Mouse (Mus musculus): ENCODE measurements around the gene Trpm7. TPM values are rescaled to one million over a fixed set of nuclear protein-coding genes. Genes with fewer than 3 reads are reported as not detected.

The Trpm7 gene
- polyA plus RNA-seq, 2 experiments, result 13.8 to 15.1 TPM

DNA sequence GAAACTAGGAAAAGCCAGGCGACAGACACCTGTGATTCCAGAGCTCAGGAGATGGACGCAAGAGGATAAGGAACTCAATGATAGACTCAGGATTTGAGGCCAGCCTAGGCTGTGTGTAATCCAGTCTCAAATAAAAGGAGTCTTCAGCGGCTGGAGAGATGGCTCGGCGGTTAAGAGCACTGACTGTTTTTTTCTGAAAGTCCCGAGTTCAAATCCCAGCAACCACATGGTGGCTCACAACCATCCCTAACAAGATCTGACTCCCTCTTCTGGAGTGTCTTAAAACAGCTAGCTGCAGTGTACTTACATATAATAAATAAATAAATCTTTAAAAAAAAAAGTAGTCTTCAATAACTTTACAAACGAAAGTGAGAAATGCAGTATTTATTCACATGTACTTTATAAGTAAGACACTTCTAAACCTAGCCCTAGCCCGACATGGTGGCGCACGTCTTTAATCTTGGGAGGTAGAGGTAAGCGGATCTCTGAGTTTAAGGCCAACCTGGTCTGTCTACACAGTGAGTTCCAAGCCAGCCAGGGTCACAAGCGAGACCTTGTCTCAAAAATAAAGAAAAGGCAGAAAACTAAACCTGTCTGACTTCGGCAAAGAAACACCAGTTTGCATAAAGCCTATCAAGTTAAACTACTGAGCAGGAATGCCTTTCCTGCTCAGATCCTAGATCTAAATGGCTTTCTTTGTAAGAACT, 1.1 kb downstream of the Trpm7 start:
- Histone ChIP-seq H3K27ac (peak overlapping the region; percentile 94), H3K36me3 (replicated peaks; ENCODE audit: control insufficient read depth, insufficient read depth, low read depth) (no peaks in the 10 kb centered on the region), H3K4me2 (ENCODE audit: low read depth) (peak overlapping the region; percentile 79), H3K4me1 (replicated peaks; ENCODE audit: control insufficient read depth in 2 of 2, insufficient read depth in 2 of 2, low read length in 1 of 2) (peaks cover 3 to 9% of the 10 kb centered on the region in 2 experiments), H3K27me3 (ENCODE audit: control insufficient read depth, insufficient read depth, low read length) (no peaks in the 10 kb centered on the region), H3K9ac (replicated peaks) (peak overlapping the region; percentile 71), H3K4me3 (ENCODE audit: insufficient read depth in 1 of 2, low read depth in 2 of 2, low read length in 2 of 2) (peak overlapping the region; percentile 81 to 95), H3K9me3 (ENCODE audit: control insufficient read depth, low read length) (no peaks in the 10 kb centered on the region)
- 20% methylated on average over 13 of the region's 13 CpGs for WGBS (ENCODE audit: insufficient replicate concordance)
- peak in 1 of 3 experiments; percentile 30 for DNase-seq (ENCODE audit: low read depth in 3 of 3, low spot score in 3 of 3)
- TF ChIP-seq CTCF (IDR thresholded peaks at IDR 0.05; ENCODE audit: low read depth), result peak; percentile 25; the same call in 1 of the 2 replicates
- TF ChIP-seq EP300 (IDR thresholded peaks at IDR 0.05; ENCODE audit: low read depth), result no peak
- no peak for ATAC-seq (ENCODE audit: insufficient read depth)

DNA sequence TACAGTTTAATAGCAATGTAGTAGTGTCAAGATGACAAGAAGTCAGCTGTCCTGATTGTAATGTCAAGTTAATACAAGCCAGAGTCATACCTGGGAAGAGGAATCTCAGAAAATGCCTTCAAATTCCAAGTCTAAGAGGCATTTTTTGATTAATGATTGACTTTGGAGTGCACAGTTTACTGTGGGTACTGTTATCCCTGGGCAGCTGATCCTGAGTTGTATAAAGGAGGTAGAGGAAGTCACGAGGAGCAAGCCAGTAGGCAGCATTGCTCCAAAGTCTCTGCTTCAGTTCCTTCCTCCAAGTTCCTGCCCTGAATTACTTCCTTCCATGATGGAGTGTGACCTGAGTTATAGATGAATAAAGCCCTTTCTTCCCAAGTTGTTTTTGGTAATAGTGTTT, 9.7 kb downstream of the Trpm7 start:
- Histone ChIP-seq H3K27me3 (ENCODE audit: control insufficient read depth, insufficient read depth, low read length) (no peaks in the 10 kb centered on the region), H3K4me3 (ENCODE audit: insufficient read depth in 1 of 2, low read depth in 2 of 2, low read length in 2 of 2) (no peak overlapping the region), H3K4me2 (ENCODE audit: low read depth) (no peak overlapping the region), H3K36me3 (replicated peaks; ENCODE audit: control insufficient read depth, insufficient read depth, low read depth) (no peaks in the 10 kb centered on the region), H3K27ac (no peak overlapping the region), H3K4me1 (replicated peaks; ENCODE audit: control insufficient read depth in 2 of 2, insufficient read depth in 2 of 2, low read length in 1 of 2) (peaks cover 10 to 13% of the 10 kb centered on the region in 2 experiments), H3K9me3 (ENCODE audit: control insufficient read depth, low read length) (no peaks in the 10 kb centered on the region), H3K9ac (replicated peaks) (no peak overlapping the region)
- DNase-seq (ENCODE audit: low read depth in 3 of 3, low spot score in 3 of 3) (no peak), ATAC-seq (ENCODE audit: insufficient read depth) (no peak)
- TF ChIP-seq EP300 (IDR thresholded peaks at IDR 0.05; ENCODE audit: low read depth) (no peak), CTCF (IDR thresholded peaks at IDR 0.05; ENCODE audit: low read depth) (no peak)
- 67% methylated on average over 1 of the region's 1 CpGs for WGBS (ENCODE audit: insufficient replicate concordance)

GRCm38 (mm10) chr2:126865501-126866199, 10.4 kb downstream of the Trpm7 start:
- 79% methylated on average over 10 of the region's 10 CpGs for WGBS (ENCODE audit: insufficient replicate concordance)
- no peak overlapping the region for H3K27ac ChIP-seq
- DNase-seq (ENCODE audit: low read depth in 3 of 3, low spot score in 3 of 3), result no peak
- H3K4me2 ChIP-seq (ENCODE audit: low read depth), result 0 out of 2 replicates have a peak overlapping the region, but pooled peaks have one; percentile 4
- no peak overlapping the region for H3K9ac ChIP-seq (replicated peaks)
- peaks cover 10 to 13% of the 10 kb centered on the region in 2 experiments for H3K4me1 ChIP-seq (replicated peaks; ENCODE audit: control insufficient read depth in 2 of 2, insufficient read depth in 2 of 2, low read length in 1 of 2)
- H3K9me3 ChIP-seq (ENCODE audit: control insufficient read depth, low read length), result no peaks in the 10 kb centered on the region
- no peak for ATAC-seq (ENCODE audit: insufficient read depth)
- H3K36me3 ChIP-seq (replicated peaks; ENCODE audit: control insufficient read depth, insufficient read depth, low read depth), result no peaks in the 10 kb centered on the region
- no peak overlapping the region for H3K4me3 ChIP-seq (ENCODE audit: insufficient read depth in 1 of 2, low read depth in 2 of 2, low read length in 2 of 2)
- no peak for TF ChIP-seq CTCF (IDR thresholded peaks at IDR 0.05; ENCODE audit: low read depth)
- TF ChIP-seq EP300 (IDR thresholded peaks at IDR 0.05; ENCODE audit: low read depth), result no peak
- H3K27me3 ChIP-seq (ENCODE audit: control insufficient read depth, insufficient read depth, low read length), result no peaks in the 10 kb centered on the region

DNA sequence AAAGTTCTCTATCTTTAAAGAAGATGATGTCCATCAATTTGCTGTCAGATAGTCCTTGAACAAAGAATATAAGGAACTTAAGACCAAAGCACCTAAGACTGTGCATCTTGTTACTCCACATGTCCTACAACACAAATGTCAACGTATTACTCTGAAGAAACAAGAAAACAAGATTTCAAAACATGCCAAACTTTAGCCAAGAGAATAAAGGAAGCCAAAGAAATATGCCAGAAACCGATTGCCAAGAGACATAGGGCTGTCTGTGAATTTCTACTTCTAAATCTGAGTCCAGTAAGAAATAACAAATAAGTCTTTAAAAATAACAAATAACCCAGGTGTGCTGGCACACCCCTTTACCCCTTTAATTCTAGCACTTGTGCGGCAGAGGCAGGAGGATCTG, 11.0 kb downstream of the Trpm7 start:
- Histone ChIP-seq H3K4me3 (ENCODE audit: insufficient read depth in 1 of 2, low read depth in 2 of 2, low read length in 2 of 2) (no peak overlapping the region), H3K9ac (replicated peaks) (no peak overlapping the region), H3K9me3 (ENCODE audit: control insufficient read depth, low read length) (no peaks in the 10 kb centered on the region), H3K27ac (no peak overlapping the region), H3K36me3 (replicated peaks; ENCODE audit: control insufficient read depth, insufficient read depth, low read depth) (no peaks in the 10 kb centered on the region), H3K27me3 (ENCODE audit: control insufficient read depth, insufficient read depth, low read length) (no peaks in the 10 kb centered on the region), H3K4me2 (ENCODE audit: low read depth) (no peak overlapping the region), H3K4me1 (replicated peaks; ENCODE audit: control insufficient read depth in 2 of 2, insufficient read depth in 2 of 2, low read length in 1 of 2) (peaks cover 10 to 13% of the 10 kb centered on the region in 2 experiments)
- no peak for ATAC-seq (ENCODE audit: insufficient read depth)
- TF ChIP-seq EP300 (IDR thresholded peaks at IDR 0.05; ENCODE audit: low read depth), result no peak
- no peak for TF ChIP-seq CTCF (IDR thresholded peaks at IDR 0.05; ENCODE audit: low read depth)
- WGBS (ENCODE audit: insufficient replicate concordance), result 80% methylated on average over 3 of the region's 3 CpGs
- no peak for DNase-seq (ENCODE audit: low read depth in 3 of 3, low spot score in 3 of 3)

GRCm38 (mm10) chr2:126844751-126845150, 31.3 kb downstream of the Trpm7 start:
- H3K27me3 ChIP-seq (ENCODE audit: control insufficient read depth, insufficient read depth, low read length), result no peaks in the 10 kb centered on the region
- H3K4me3 ChIP-seq (ENCODE audit: insufficient read depth in 1 of 2, low read depth in 2 of 2, low read length in 2 of 2), result no peak overlapping the region
- DNase-seq (ENCODE audit: low read depth in 3 of 3, low spot score in 3 of 3) (no peak), ATAC-seq (ENCODE audit: insufficient read depth) (no peak)
- 74% methylated on average over 4 of the region's 4 CpGs for WGBS (ENCODE audit: insufficient replicate concordance)
- H3K36me3 ChIP-seq (replicated peaks; ENCODE audit: control insufficient read depth, insufficient read depth, low read depth), result peaks cover 15% of the 10 kb centered on the region
- H3K9me3 ChIP-seq (ENCODE audit: control insufficient read depth, low read length), result no peaks in the 10 kb centered on the region
- no peak overlapping the region for H3K9ac ChIP-seq (replicated peaks)
- TF ChIP-seq CTCF (IDR thresholded peaks at IDR 0.05; ENCODE audit: low read depth) (no peak), EP300 (IDR thresholded peaks at IDR 0.05; ENCODE audit: low read depth) (no peak)
- H3K4me1 ChIP-seq (replicated peaks; ENCODE audit: control insufficient read depth in 2 of 2, insufficient read depth in 2 of 2, low read length in 1 of 2), result no peaks in the 10 kb centered on the region
- no peak overlapping the region for H3K4me2 ChIP-seq (ENCODE audit: low read depth)
- H3K27ac ChIP-seq, result no peak overlapping the region

All from liver, embryonic 14.5 days (tissue).